Mouse (Mus musculus): ENCODE measurements around the gene Elfn2. TPM values are rescaled to one million over a fixed set of nuclear protein-coding genes. Genes with fewer than 3 reads are reported as not detected.

Gene Elfn2
- polyA plus RNA-seq, 1 experiment from 2014 or later: 1.7 TPM

GRCm38 (mm10) chr15:78699513-78699912 is 19.1 kb downstream of the Elfn2 start:
- Histone ChIP-seq H3K9me3 (replicated peaks) (no peaks in the 10 kb centered on the region), H3K36me3 (ENCODE audit: poor library complexity, severe bottlenecking) (no peaks in the 10 kb centered on the region), H3K27me3 (0 out of 2 replicates have a peak, but pooled peaks cover 3% of the 10 kb centered on the region), H3K9ac (no peak overlapping the region), H3K27ac (peak overlapping the region; percentile 71; the same call in 1 of the 2 replicates), H3K4me2 (no peak overlapping the region), H3K4me1 (peaks cover 36% of the 10 kb centered on the region), H3K4me3 (no peak overlapping the region)
- no peak for ATAC-seq
- 70% methylated on average over 3 of the region's 3 CpGs for WGBS

- WGBS: 77% methylated on average over 13 of the region's 13 CpGs
- H3K27me3 ChIP-seq: 0 out of 2 replicates have a peak, but pooled peaks cover 3% of the 10 kb centered on the region
- no peak overlapping the region for H3K4me3 ChIP-seq
- peaks cover 30% of the 10 kb centered on the region for H3K4me1 ChIP-seq
- H3K27ac ChIP-seq: peak overlapping the region; percentile 71
- no peak overlapping the region for H3K4me2 ChIP-seq
- H3K9ac ChIP-seq: peak overlapping the region; percentile 5; the same call in 1 of the 2 replicates
- H3K9me3 ChIP-seq (replicated peaks): no peaks in the 10 kb centered on the region
- H3K36me3 ChIP-seq (ENCODE audit: poor library complexity, severe bottlenecking): no peaks in the 10 kb centered on the region
- peak; percentile 73 for ATAC-seq
Measured at GRCm38 (mm10) chr15:78698491-78699135, 20.0 kb downstream of the Elfn2 start.

- Histone ChIP-seq H3K4me2 (no peak overlapping the region), H3K36me3 (ENCODE audit: poor library complexity, severe bottlenecking) (no peaks in the 10 kb centered on the region), H3K27me3 (0 out of 2 replicates have a peak, but pooled peaks cover 3% of the 10 kb centered on the region), H3K9me3 (replicated peaks) (no peaks in the 10 kb centered on the region), H3K4me3 (no peak overlapping the region), H3K27ac (peak overlapping the region; percentile 71), H3K4me1 (peaks cover 29% of the 10 kb centered on the region), H3K9ac (no peak overlapping the region)
- ATAC-seq: peak; percentile 72
- 30% methylated on average over 5 of the region's 5 CpGs for WGBS
Measured at GRCm38 (mm10) chr15:78698084-78698483, 20.5 kb downstream of the Elfn2 start.

GRCm38 (mm10) chr15:78695745-78696144 is 22.8 kb downstream of the Elfn2 start:
- H3K4me2 ChIP-seq: no peak overlapping the region
- WGBS: 7% methylated on average over 5 of the region's 5 CpGs
- ATAC-seq: no peak

GRCm38 (mm10) chr15:78692505-78692904 is 26.1 kb downstream of the Elfn2 start:
- Histone ChIP-seq H3K4me3 (no peak overlapping the region), H3K9me3 (replicated peaks) (no peaks in the 10 kb centered on the region), H3K36me3 (ENCODE audit: poor library complexity, severe bottlenecking) (no peaks in the 10 kb centered on the region), H3K27ac (no peak overlapping the region), H3K9ac (no peak overlapping the region), H3K4me1 (peaks cover 31% of the 10 kb centered on the region), H3K4me2 (no peak overlapping the region), H3K27me3 (0 out of 2 replicates have a peak, but pooled peaks cover 3% of the 10 kb centered on the region)
- ATAC-seq: no peak
- 59% methylated on average over 8 of the region's 8 CpGs for WGBS

More at GRCm38 (mm10) chr15:78695745-78696144, 22.8 kb downstream of the Elfn2 start:
- H3K9ac ChIP-seq: no peak overlapping the region
- H3K9me3 ChIP-seq (replicated peaks): no peaks in the 10 kb centered on the region
- H3K36me3 ChIP-seq (ENCODE audit: poor library complexity, severe bottlenecking): no peaks in the 10 kb centered on the region
- no peak overlapping the region for H3K4me3 ChIP-seq
- H3K27me3 ChIP-seq: 0 out of 2 replicates have a peak, but pooled peaks cover 3% of the 10 kb centered on the region
- H3K4me1 ChIP-seq: peaks cover 36% of the 10 kb centered on the region
- no peak overlapping the region for H3K27ac ChIP-seq

- WGBS: 80% methylated on average over 2 of the region's 2 CpGs
Measured at GRCm38 (mm10) chr15:78690716-78691115, 27.9 kb downstream of the Elfn2 start.

GRCm38 (mm10) chr15:78686910-78687309 is 31.7 kb downstream of the Elfn2 start:
- Histone ChIP-seq H3K27me3 (no peaks in the 10 kb centered on the region), H3K9ac (no peak overlapping the region), H3K4me3 (no peak overlapping the region), H3K9me3 (replicated peaks) (no peaks in the 10 kb centered on the region), H3K4me1 (peaks cover 53% of the 10 kb centered on the region), H3K27ac (no peak overlapping the region), H3K36me3 (ENCODE audit: poor library complexity, severe bottlenecking) (no peaks in the 10 kb centered on the region), H3K4me2 (no peak overlapping the region)
- WGBS: 74% methylated on average over 7 of the region's 7 CpGs
- no peak for ATAC-seq

More at GRCm38 (mm10) chr15:78690716-78691115, 27.9 kb downstream of the Elfn2 start:
- H3K9ac ChIP-seq: no peak overlapping the region
- H3K4me3 ChIP-seq: no peak overlapping the region
- H3K9me3 ChIP-seq (replicated peaks): no peaks in the 10 kb centered on the region
- H3K4me2 ChIP-seq: no peak overlapping the region
- H3K27me3 ChIP-seq: no peaks in the 10 kb centered on the region
- H3K36me3 ChIP-seq (ENCODE audit: poor library complexity, severe bottlenecking): no peaks in the 10 kb centered on the region
- H3K4me1 ChIP-seq: peaks cover 32% of the 10 kb centered on the region
- no peak for ATAC-seq
- no peak overlapping the region for H3K27ac ChIP-seq

GRCm38 (mm10) chr15:78684111-78684510 is 34.5 kb downstream of the Elfn2 start:
- H3K4me1 ChIP-seq: peaks cover 72% of the 10 kb centered on the region
- no peak overlapping the region for H3K4me3 ChIP-seq

GRCm38 (mm10) chr15:78683474-78683873 is 35.1 kb downstream of the Elfn2 start:
- peak overlapping the region; percentile 96 for H3K27ac ChIP-seq
- H3K4me3 ChIP-seq: no peak overlapping the region
- H3K9me3 ChIP-seq (replicated peaks): no peaks in the 10 kb centered on the region
- peak; percentile 79 for ATAC-seq
- no peaks in the 10 kb centered on the region for H3K27me3 ChIP-seq
- H3K36me3 ChIP-seq (ENCODE audit: poor library complexity, severe bottlenecking): no peaks in the 10 kb centered on the region
- peak overlapping the region; percentile 43; the same call in 1 of the 2 replicates for H3K9ac ChIP-seq
- H3K4me1 ChIP-seq: peaks cover 69% of the 10 kb centered on the region
- peak overlapping the region; percentile 37; the same call in 1 of the 2 replicates for H3K4me2 ChIP-seq
- WGBS: 3% methylated on average over 8 of the region's 8 CpGs

More at GRCm38 (mm10) chr15:78684111-78684510, 34.5 kb downstream of the Elfn2 start:
- Histone ChIP-seq H3K9ac (peak overlapping the region; percentile 43), H3K36me3 (ENCODE audit: poor library complexity, severe bottlenecking) (no peaks in the 10 kb centered on the region), H3K27ac (peak overlapping the region; percentile 96), H3K9me3 (replicated peaks) (no peaks in the 10 kb centered on the region), H3K4me2 (peak overlapping the region; percentile 37), H3K27me3 (no peaks in the 10 kb centered on the region)
- peak; percentile 51 for ATAC-seq
- WGBS: 2% methylated on average over 9 of the region's 9 CpGs

GRCm38 (mm10) chr15:78681781-78682180 is 36.8 kb downstream of the Elfn2 start:
- Histone ChIP-seq H3K4me1 (peaks cover 71% of the 10 kb centered on the region), H3K9me3 (replicated peaks) (no peaks in the 10 kb centered on the region), H3K36me3 (ENCODE audit: poor library complexity, severe bottlenecking) (no peaks in the 10 kb centered on the region), H3K9ac (no peak overlapping the region), H3K4me2 (no peak overlapping the region), H3K27ac (peak overlapping the region; percentile 96; the same call in 1 of the 2 replicates), H3K27me3 (no peaks in the 10 kb centered on the region), H3K4me3 (no peak overlapping the region)
- 67% methylated on average over 8 of the region's 8 CpGs for WGBS
- ATAC-seq: no peak

GRCm38 (mm10) chr15:78681301-78681700 is 37.3 kb downstream of the Elfn2 start:
- 0 out of 2 replicates have a peak overlapping the region, but pooled peaks have one; percentile 96 for H3K27ac ChIP-seq
- WGBS: 86% methylated on average over 8 of the region's 8 CpGs
- peak overlapping the region; percentile 43; the same call in 1 of the 2 replicates for H3K9ac ChIP-seq
- no peak overlapping the region for H3K4me2 ChIP-seq
- H3K4me3 ChIP-seq: no peak overlapping the region
- H3K36me3 ChIP-seq (ENCODE audit: poor library complexity, severe bottlenecking): no peaks in the 10 kb centered on the region
- H3K4me1 ChIP-seq: peaks cover 71% of the 10 kb centered on the region
- H3K27me3 ChIP-seq: no peaks in the 10 kb centered on the region
- no peaks in the 10 kb centered on the region for H3K9me3 ChIP-seq (replicated peaks)
- ATAC-seq: no peak

- 75% methylated on average over 22 of the region's 22 CpGs for WGBS
- H3K27me3 ChIP-seq: no peaks in the 10 kb centered on the region
- H3K27ac ChIP-seq: no peak overlapping the region
- H3K4me2 ChIP-seq: no peak overlapping the region
- H3K36me3 ChIP-seq (ENCODE audit: poor library complexity, severe bottlenecking): no peaks in the 10 kb centered on the region
- no peak overlapping the region for H3K4me3 ChIP-seq
- H3K9ac ChIP-seq: peak overlapping the region; percentile 10; the same call in 1 of the 2 replicates
- ATAC-seq: no peak
- H3K9me3 ChIP-seq (replicated peaks): no peaks in the 10 kb centered on the region
- peaks cover 80% of the 10 kb centered on the region for H3K4me1 ChIP-seq
Measured at GRCm38 (mm10) chr15:78680291-78680690, 38.3 kb downstream of the Elfn2 start.

Measured in forebrain, embryonic 13.5 days (tissue).